Mouse (Mus musculus): Measurements from ENCODE around the gene Ppa2. TPM values are rescaled to one million over a fixed set of nuclear protein-coding genes. Genes with fewer than 3 reads are reported as not detected.

Gene Ppa2
- total and polyA plus RNA-seq, 3 experiments, result 33.6 to 36.3 TPM; not detected in 1

DNA sequence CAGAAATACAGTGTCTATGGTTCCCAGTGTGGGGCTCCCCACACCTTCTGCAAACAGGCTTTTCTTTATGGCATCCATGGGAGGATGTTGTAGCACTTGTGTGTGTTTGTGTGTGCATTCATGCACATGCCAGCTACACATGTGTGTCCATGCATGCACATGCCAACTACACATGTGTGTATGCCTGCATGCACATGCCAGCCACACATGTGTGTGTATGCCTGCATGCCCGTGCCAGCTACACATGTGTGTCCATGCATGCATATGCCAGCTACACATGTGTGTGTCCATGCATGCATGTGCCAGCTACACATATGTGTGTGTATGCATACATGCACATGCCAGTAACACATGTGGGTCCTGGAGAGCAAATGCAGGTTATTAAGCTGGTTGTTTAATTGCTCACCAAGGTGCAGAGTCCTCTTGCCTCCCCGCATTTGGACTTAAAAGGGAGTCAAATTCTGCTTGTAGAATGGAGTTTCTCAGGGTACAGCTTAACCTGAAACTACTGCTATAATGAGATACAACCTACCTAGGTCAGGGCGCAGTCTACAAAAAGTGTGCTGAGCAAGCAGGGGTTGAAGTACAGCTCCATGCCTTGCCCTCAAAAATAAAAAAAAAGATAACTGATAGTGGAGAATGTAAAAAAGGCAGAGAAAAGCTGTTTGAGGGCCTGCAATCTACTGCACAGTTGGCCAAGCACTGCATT is 3.7 kb downstream of the Ppa2 start:
- H3K4me1 ChIP-seq (ENCODE audit: control insufficient read depth in 1 of 2, insufficient read depth in 2 of 2, low read length in 2 of 2), result peaks cover 0 to 22% of the 10 kb centered on the region in 2 experiments; a peak in 2 of 4 replicates
- H3K9ac ChIP-seq (ENCODE audit: control insufficient read depth, low read depth, low read length, poor library complexity, severe bottlenecking), result no peak overlapping the region
- H3K79me2 ChIP-seq (ENCODE audit: control insufficient read depth, insufficient read depth, low read length, poor library complexity), result peaks cover 8% of the 10 kb centered on the region
- peaks cover 0 to 13% of the 10 kb centered on the region in 2 experiments; a peak in 2 of 4 replicates for H3K36me3 ChIP-seq (ENCODE audit: control insufficient read depth in 1 of 2, insufficient read depth in 2 of 2, low read length in 2 of 2)
- H3K27ac ChIP-seq (ENCODE audit: control insufficient read depth, low read depth, low read length), result no peak overlapping the region
- TF ChIP-seq POLR2AphosphoS2 (IDR thresholded peaks at IDR 0.05; ENCODE audit: low read length) (no peak), ZNF384 (IDR thresholded peaks at IDR 0.05; ENCODE audit: low read depth, low read length) (no peak), SIN3A (IDR thresholded peaks at IDR 0.05; ENCODE audit: low read length) (no peak), POLR2A (IDR thresholded peaks at IDR 0.05; ENCODE audit: control insufficient read depth in 1 of 2, insufficient read depth in 1 of 2, low read depth in 1 of 2, low read length in 2 of 2, poor library complexity in 1 of 2) (no peak), ETS1 (IDR thresholded peaks at IDR 0.05; ENCODE audit: low read depth, low read length) (no peak), UBTF (IDR thresholded peaks at IDR 0.05; ENCODE audit: borderline replicate concordance, insufficient read depth, low read depth, low read length) (no peak), GATA1 (IDR thresholded peaks at IDR 0.05; ENCODE audit: low read depth, low read length) (no peak), RCOR1 (IDR thresholded peaks at IDR 0.05; ENCODE audit: low read depth, low read length) (no peak), MYB (IDR thresholded peaks at IDR 0.05; ENCODE audit: low read depth, low read length) (no peak), CHD1 (IDR thresholded peaks at IDR 0.05; ENCODE audit: low read depth, low read length) (no peak)
- H3K27me3 ChIP-seq (ENCODE audit: control insufficient read depth in 1 of 2, insufficient read depth in 2 of 2, low read length in 2 of 2), result no peaks in the 10 kb centered on the region
- no peak overlapping the region for H3K4me3 ChIP-seq (ENCODE audit: control insufficient read depth in 1 of 2, insufficient read depth in 1 of 2, low read depth in 2 of 2, low read length in 2 of 2)
- no peaks in the 10 kb centered on the region for H3K9me3 ChIP-seq (replicated peaks; ENCODE audit: insufficient read depth, low read length)
- no peak for DNase-seq (ENCODE audit: low read depth, low spot score)

- H3K27ac ChIP-seq (ENCODE audit: control insufficient read depth, low read depth, low read length), result no peak overlapping the region
- H3K9ac ChIP-seq (ENCODE audit: control insufficient read depth, low read depth, low read length, poor library complexity, severe bottlenecking), result no peak overlapping the region
- peaks cover 0 to 20% of the 10 kb centered on the region in 2 experiments; a peak in 2 of 4 replicates for H3K4me1 ChIP-seq (ENCODE audit: control insufficient read depth in 1 of 2, insufficient read depth in 2 of 2, low read length in 2 of 2)
- TF ChIP-seq TAL1 (IDR thresholded peaks at IDR 0.05; ENCODE audit: low read length) (no peak), POLR2AphosphoS2 (IDR thresholded peaks at IDR 0.05; ENCODE audit: low read length) (no peak), TCF12 (IDR thresholded peaks at IDR 0.05; ENCODE audit: low read depth, low read length) (no peak), POLR2AphosphoS5 (IDR thresholded peaks at IDR 0.05; ENCODE audit: borderline replicate concordance, low read depth, low read length) (no peak), CTCF (IDR thresholded peaks at IDR 0.05 in 2 of 3, conservative IDR thresholded peaks at IDR 0.05 in 1 of 3; ENCODE audit: control insufficient read depth in 1 of 3, insufficient read depth in 1 of 3, low read depth in 2 of 3, low read length in 3 of 3, poor library complexity in 1 of 3, severe bottlenecking in 1 of 3) (peak; percentile 82 to 91 (median 91)), UBTF (IDR thresholded peaks at IDR 0.05; ENCODE audit: borderline replicate concordance, insufficient read depth, low read depth, low read length) (no peak), RAD21 (IDR thresholded peaks at IDR 0.05; ENCODE audit: low read depth, low read length) (peak; percentile 93), ZC3H11A (IDR thresholded peaks at IDR 0.05; ENCODE audit: low read depth, low read length) (peak; percentile 87), E2F4 (IDR thresholded peaks at IDR 0.05; ENCODE audit: borderline replicate concordance, low read depth, low read length) (no peak), ZKSCAN1 (IDR thresholded peaks at IDR 0.05; ENCODE audit: low read depth, low read length) (no peak), NRF1 (IDR thresholded peaks at IDR 0.05; ENCODE audit: insufficient read depth, low read depth, low read length, poor library complexity, severe bottlenecking) (no peak), USF1 (IDR thresholded peaks at IDR 0.05; ENCODE audit: low read depth, low read length) (no peak), MYB (IDR thresholded peaks at IDR 0.05; ENCODE audit: low read depth, low read length) (no peak), ELF1 (IDR thresholded peaks at IDR 0.05; ENCODE audit: low read depth, low read length) (no peak), SMC3 (IDR thresholded peaks at IDR 0.05; ENCODE audit: low read depth, low read length) (peak; percentile 92), POLR2A (IDR thresholded peaks at IDR 0.05; ENCODE audit: control insufficient read depth in 1 of 2, insufficient read depth in 1 of 2, low read depth in 1 of 2, low read length in 2 of 2, poor library complexity in 1 of 2) (no peak), MAZ (IDR thresholded peaks at IDR 0.05; ENCODE audit: low read depth, low read length) (0 out of 2 replicates have a peak, but pooled peaks have one; percentile 32)
- no peaks in the 10 kb centered on the region for H3K9me3 ChIP-seq (replicated peaks; ENCODE audit: insufficient read depth, low read length)
- H3K4me3 ChIP-seq (ENCODE audit: control insufficient read depth in 1 of 2, insufficient read depth in 1 of 2, low read depth in 2 of 2, low read length in 2 of 2), result no peak overlapping the region
- peak; percentile 87 for DNase-seq (ENCODE audit: low read depth, low spot score)
- peaks cover 8% of the 10 kb centered on the region for H3K79me2 ChIP-seq (ENCODE audit: control insufficient read depth, insufficient read depth, low read length, poor library complexity)
- peaks cover 0 to 13% of the 10 kb centered on the region in 2 experiments; a peak in 2 of 4 replicates for H3K36me3 ChIP-seq (ENCODE audit: control insufficient read depth in 1 of 2, insufficient read depth in 2 of 2, low read length in 2 of 2)
- no peaks in the 10 kb centered on the region for H3K27me3 ChIP-seq (ENCODE audit: control insufficient read depth in 1 of 2, insufficient read depth in 2 of 2, low read length in 2 of 2)
These were observed 4.6 kb downstream of the Ppa2 start for GRCm38 (mm10) chr3:133314475-133314874.

All from MEL (cell line).